Mouse (Mus musculus) cerebellum, adult (tissue): ENCODE results near the gene Dcun1d4.
"Not testable (repeated sequence)": the region's sequence is repeated elsewhere in the genome, so short reads cannot be mapped to it uniquely, and the experiment has no call there.

ENCODE experiments used
- ATAC-seq: cut with Nextera tagmentation; 2 replicates; pipeline ENCODE4 v1.9.2; 2017; ENCODE audit warnings: mild to moderate bottlenecking, moderate library complexity, mixed read lengths; ENCODE audit not compliant: insufficient number of reproducible peaks, low FRiP score, low TSS enrichment

The Dcun1d4 gene

GRCm38 (mm10) chr5:73544111-73544753 is 63.4 kb downstream of the Dcun1d4 start:
- ATAC-seq: no peak

GRCm38 (mm10) chr5:73545641-73546040 is 64.8 kb downstream of the Dcun1d4 start:
- ATAC-seq: no peak

GRCm38 (mm10) chr5:73547252-73547651 is 66.5 kb downstream of the Dcun1d4 start:
- ATAC-seq: no peak

DNA sequence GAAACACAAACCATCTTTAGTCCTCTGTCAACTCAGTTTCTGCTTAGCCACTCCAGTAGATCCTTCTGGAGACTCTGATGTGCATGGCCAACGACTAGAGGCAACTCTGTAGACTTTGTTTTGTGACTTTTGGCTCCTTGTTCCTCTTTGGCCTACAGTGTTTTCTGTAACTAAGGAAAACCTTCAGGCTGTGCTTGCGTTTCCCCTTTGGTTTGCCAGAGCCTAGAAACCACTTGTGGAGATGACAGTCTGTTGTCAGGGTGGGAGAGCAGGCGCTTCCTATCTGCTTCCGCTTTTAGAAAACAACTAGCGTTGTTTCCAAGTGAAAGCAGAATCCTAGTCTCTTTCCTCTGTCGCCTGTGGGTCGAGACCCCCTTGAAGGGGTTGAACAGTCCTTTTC is 67.4 kb downstream of the Dcun1d4 start:
- ATAC-seq: no peak

- no peak for ATAC-seq
Observed at GRCm38 (mm10) chr5:73548838-73549237, 68.0 kb downstream of the Dcun1d4 start.

- no peak for ATAC-seq
Observed at GRCm38 (mm10) chr5:73551836-73552235, 71.0 kb downstream of the Dcun1d4 start.

- ATAC-seq: no peak
Observed at GRCm38 (mm10) chr5:73553903-73554302, 73.1 kb downstream of the Dcun1d4 start.

DNA sequence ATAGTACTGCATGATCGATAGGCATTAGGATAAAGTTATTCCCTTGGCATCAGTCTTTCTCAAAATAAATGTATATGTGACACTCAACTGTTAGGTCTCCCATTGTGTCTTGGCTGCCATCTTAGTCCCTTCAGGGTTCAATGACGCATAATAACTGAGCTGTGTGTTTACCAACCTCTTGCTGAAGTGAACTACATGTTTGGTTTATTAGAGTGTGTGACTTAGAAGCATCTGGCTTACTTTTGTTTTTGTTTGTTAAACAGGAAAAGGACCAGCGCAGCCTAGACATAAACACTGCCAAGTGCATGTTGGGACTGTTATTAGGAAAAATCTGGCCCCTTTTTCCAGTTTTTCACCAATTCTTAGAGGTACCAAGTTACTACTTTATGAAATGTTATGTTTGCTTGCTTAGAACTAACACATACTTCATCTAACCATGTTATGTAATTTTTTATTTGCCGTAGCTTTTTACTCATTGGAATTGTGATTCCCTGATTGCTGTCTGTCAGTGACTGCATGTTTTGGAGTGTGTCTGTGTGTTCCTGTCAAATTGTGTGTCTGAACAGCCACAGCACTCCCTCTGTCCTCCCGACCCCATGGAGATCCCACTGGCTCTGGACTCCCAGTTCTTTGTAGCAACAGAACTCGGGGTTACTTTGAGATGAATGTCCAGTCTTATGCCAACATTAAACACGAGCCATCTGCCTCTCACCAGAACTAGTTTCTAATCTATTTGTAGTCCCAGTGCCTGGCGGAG is 74.5 kb downstream of the Dcun1d4 start:
- ATAC-seq: no peak

GRCm38 (mm10) chr5:73556733-73557425 is 76.1 kb downstream of the Dcun1d4 start:
- ATAC-seq: no peak

GRCm38 (mm10) chr5:73558756-73559155 is 78.0 kb downstream of the Dcun1d4 start:
- no peak for ATAC-seq

- ATAC-seq: no peak
Observed at GRCm38 (mm10) chr5:73564038-73564437, 83.2 kb downstream of the Dcun1d4 start.

- no peak for ATAC-seq
Observed at GRCm38 (mm10) chr5:73566119-73566518, 85.3 kb downstream of the Dcun1d4 start.

DNA sequence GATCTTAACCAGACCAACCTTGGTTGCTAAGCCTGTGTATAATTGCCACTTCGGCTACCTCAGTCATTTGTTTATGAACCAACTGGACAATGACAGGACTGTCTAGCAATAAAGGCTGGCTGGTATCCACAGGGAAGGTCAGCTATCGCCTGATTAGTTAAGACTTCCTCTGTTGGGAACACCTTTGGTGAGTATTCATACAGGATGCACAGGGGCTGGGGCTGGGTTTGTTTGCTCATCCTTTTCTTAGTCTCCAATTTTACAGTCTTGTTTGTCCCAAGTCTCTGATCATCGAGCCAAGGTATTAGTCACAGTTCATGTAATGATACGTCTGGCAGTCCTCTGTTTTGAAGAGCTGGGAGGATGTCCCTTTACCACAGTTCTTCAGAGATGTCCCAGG is 86.1 kb downstream of the Dcun1d4 start:
- ATAC-seq: no peak

DNA sequence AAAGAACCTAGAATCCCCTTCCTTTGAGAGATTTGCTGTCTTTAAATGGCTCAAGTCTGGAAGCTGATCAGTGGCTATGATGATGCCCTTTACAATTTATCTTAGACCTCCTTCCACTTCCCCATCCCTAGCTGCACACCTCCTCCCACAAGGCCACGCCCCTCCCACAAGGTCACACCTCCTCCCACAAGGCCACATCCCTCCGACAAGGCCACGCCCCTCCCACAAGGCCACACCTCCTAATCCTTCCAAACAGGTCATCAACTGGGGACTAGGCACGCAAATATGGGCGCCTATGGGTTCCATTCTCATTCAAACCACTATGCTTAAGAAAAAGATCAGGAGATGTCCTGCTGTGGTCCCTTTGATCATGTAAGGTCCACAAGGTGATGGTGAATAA is 88.4 kb downstream of the Dcun1d4 start:
- ATAC-seq: no peak

- no peak for ATAC-seq
Observed at GRCm38 (mm10) chr5:73571395-73572156, 90.8 kb downstream of the Dcun1d4 start.

DNA sequence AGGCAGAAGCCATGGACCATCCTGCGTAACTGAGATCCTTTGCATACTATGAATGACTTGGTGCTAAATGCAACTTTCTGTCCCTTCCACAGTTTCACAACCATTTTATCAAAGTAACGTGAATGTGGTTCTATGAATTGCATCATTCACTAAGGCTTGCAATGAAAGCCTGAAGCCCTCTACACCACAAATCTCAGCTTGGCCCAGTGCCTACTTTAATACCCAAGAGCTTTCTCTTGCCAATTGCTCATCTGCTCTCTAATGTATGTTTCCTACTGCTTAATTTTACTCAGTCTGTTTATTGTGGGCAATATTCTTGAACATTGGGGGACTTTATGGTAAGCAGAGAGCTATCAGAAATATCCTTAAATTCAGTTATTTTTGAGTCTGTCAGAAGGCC is 92.0 kb downstream of the Dcun1d4 start:
- ATAC-seq: no peak

- ATAC-seq: no peak
Observed at GRCm38 (mm10) chr5:73573789-73574188, 93.0 kb downstream of the Dcun1d4 start.

DNA sequence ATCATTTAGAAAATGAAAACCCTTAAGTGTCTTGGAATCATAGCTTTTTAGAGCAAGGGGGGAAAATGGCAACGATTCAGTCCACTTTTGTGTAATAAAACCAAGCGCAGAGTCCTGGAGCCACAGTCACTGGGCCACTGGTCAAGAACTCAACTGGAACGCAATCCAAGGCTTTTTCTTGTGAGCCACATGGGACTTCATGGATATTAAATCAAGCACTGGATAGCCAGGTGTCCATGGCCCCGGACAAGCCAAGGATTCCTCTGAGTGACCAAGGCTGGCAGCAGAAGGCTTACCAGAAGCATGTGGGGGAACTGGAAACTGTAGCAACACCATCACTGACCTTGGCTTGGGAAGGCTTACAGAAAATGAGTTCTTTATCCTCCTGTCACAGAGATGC is 93.8 kb downstream of the Dcun1d4 start:
- no peak for ATAC-seq

DNA sequence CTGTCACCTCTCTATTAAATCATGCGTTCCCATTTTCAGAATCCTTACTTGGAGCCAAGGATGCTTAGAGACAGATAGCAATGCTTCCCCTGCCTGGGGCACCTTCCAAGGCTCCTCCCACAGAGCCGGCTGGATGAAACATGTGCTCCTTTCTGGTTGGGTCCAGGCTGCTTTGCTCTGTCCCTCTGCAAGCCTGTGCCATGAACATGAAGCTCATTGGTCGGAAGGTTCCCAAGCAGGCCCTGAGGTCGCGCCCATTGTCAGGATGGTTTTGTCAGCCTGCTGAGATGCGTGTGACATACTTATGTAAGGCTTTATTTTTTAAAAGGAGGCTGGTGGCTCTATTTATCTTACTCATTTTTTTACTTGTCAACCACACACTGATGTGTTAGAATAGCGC is 95.9 kb downstream of the Dcun1d4 start:
- ATAC-seq: no peak

GRCm38 (mm10) chr5:73578131-73578530 is 97.3 kb downstream of the Dcun1d4 start:
- no peak for ATAC-seq

- ATAC-seq: not testable (repeated sequence)
Observed at GRCm38 (mm10) chr5:73584011-73584410, 103.2 kb downstream of the Dcun1d4 start.
